In genomic region chr4:138250088-138250960, GRCm38 (mm10) we compare ENCODE assay signal across 8 mouse cellular contexts. TPM values are rescaled to one million over a fixed set of nuclear protein-coding genes. Genes with fewer than 3 reads are reported as not detected.
DNase-seq lines count a peak whose midpoint lies in the region; ATAC-seq and TF ChIP-seq lines count a peak whose summit lies in the region.

Gene Sh2d5 (plus strand): TSS chr4:138250403.
Gene Kif17 (plus strand): TSS chr4:138250435.

- no peaks in the 10 kb centered on the region for H3K9me3 ChIP-seq in hindbrain, embryonic 15.5 days

- under 1% methylated on average over 68 of the region's 74 CpGs for WGBS in hindbrain, embryonic 15.5 days

- H3K9ac ChIP-seq in hindbrain, embryonic 15.5 days: peak within 1 kb of the TSS; percentile 57

- peaks cover 38% of the 10 kb centered on the region for H3K4me1 ChIP-seq in hindbrain, embryonic 15.5 days (replicated peaks)

- intact Hi-C loops in left cerebral cortex, adult 2 months (cut with DNase I): loop anchor here (1.0 kb wide), 1 partner anchor 22 kb away; no protein-coding TSS in a partner anchor

- TF ChIP-seq CTCF in left cerebral cortex, adult 2 months (IDR thresholded peaks at IDR 0.05): no peak

- peaks cover 10% of the 10 kb centered on the region for H3K36me3 ChIP-seq in hindbrain, embryonic 15.5 days

- peak within 1 kb of the TSS; percentile 70 for H3K4me3 ChIP-seq in hindbrain, embryonic 15.5 days
- H3K4me3 ChIP-seq in left cerebral cortex, adult 2 months: peak within 1 kb of the TSS; percentile 80

- peak within 1 kb of the TSS; percentile 95 for H3K4me2 ChIP-seq in hindbrain, embryonic 15.5 days

- H3K27ac ChIP-seq in hindbrain, embryonic 15.5 days (replicated peaks): peak within 1 kb of the TSS; percentile 80
- H3K27ac ChIP-seq in left cerebral cortex, adult 2 months: peak within 1 kb of the TSS; percentile 94

- H3K27me3 ChIP-seq in hindbrain, embryonic 15.5 days: no peaks in the 10 kb centered on the region

- ATAC-seq in activated CD4-positive, CD25-positive, alpha-beta regulatory T cell, adult 4 months: peak; percentile 69
- peak; percentile 93 for ATAC-seq in hindbrain, embryonic 15.5 days (ENCODE audit: low FRiP score, low read depth)

- DNase-seq in cerebellum, postnatal 14 days: peak; percentile 96
- DNase-seq in frontal cortex, postnatal 14 days (ENCODE audit: low spot score in 2 of 2): peak; percentile 83 to 84
- peak; percentile 92 to 93 for DNase-seq in left cerebral cortex, adult 2 months (ENCODE audit: extremely low spot score in 1 of 2, low spot score in 2 of 2)
- peak; percentile 71 to 77 for DNase-seq in lung, postnatal 4 days
- DNase-seq in right cerebral cortex, postnatal 14 days: peak; percentile 92
- DNase-seq in urinary bladder, postnatal 36 days (ENCODE audit: low spot score in 2 of 2): peak; percentile 25 to 46

RNA-seq across cellular contexts. Expression of gene Sh2d5, which starts in this region (rescaled TPM):
- polyA plus RNA-seq in activated CD4-positive, CD25-positive, alpha-beta regulatory T cell, adult 4 months (2017; shearing (Covaris generic)): under 1 TPM in 1 of 2 experiments, not detected in 1; 0.17 TPM
- polyA plus RNA-seq in hindbrain, embryonic 15.5 days (2015; fragmentation: Nextera tagmentation; extraction: Ambion mirVana): 16.5 and 20.3 TPM in 2 replicates
- total RNA-seq in left cerebral cortex, adult 2 months (2021): 10 to 100 TPM; 68.9 to 75.7 TPM

RNA-seq across cellular contexts. Expression of gene Kif17, which starts in this region (rescaled TPM):
- not detected for polyA plus RNA-seq in activated CD4-positive, CD25-positive, alpha-beta regulatory T cell, adult 4 months (2017; shearing (Covaris generic))
- polyA plus RNA-seq in hindbrain, embryonic 15.5 days (2015; fragmentation: Nextera tagmentation; extraction: Ambion mirVana): 3.9 and 4.5 TPM in 2 replicates
- 10 to 100 TPM; 29.4 to 31.0 TPM for total RNA-seq in left cerebral cortex, adult 2 months (2021)

Comparison
In these comparisons a context has a peak if more than half of its experiments do, and no peak if none do; other contexts are left out.
1. Peak in every context shown above with its lines: DNase-seq, ATAC-seq, H3K4me3 ChIP-seq and H3K27ac ChIP-seq.
2. RNA of gene Sh2d5 (polyA plus RNA-seq): 16.5 to 20.3 TPM in hindbrain, embryonic 15.5 days; 0.17 TPM in activated CD4-positive, CD25-positive, alpha-beta regulatory T cell, adult 4 months; every median in the first group is over 10 times any median in the second.
3. Peak in ATAC-seq in activated CD4-positive, CD25-positive, alpha-beta regulatory T cell, adult 4 months; RNA of the genes that start here not detected or under 1 TPM.
4. DNase-seq: peak in every context shown above with its lines; median percentile 96 in cerebellum, postnatal 14 days; 92 in left cerebral cortex, adult 2 months; 92 in right cerebral cortex, postnatal 14 days; 84 in frontal cortex, postnatal 14 days; 74 in lung, postnatal 4 days; 36 in urinary bladder, postnatal 36 days.